Mouse (Mus musculus): ENCODE results near the gene Prss27. TPM values are rescaled to one million over a fixed set of nuclear protein-coding genes. Genes with fewer than 3 reads are reported as not detected.
A peak's percentile ranks its signal among the peaks of the same experiment; 100 is the strongest.

Prss27 gene
- polyA plus RNA-seq, 1 experiment from 2014 or later: not detected

DNA sequence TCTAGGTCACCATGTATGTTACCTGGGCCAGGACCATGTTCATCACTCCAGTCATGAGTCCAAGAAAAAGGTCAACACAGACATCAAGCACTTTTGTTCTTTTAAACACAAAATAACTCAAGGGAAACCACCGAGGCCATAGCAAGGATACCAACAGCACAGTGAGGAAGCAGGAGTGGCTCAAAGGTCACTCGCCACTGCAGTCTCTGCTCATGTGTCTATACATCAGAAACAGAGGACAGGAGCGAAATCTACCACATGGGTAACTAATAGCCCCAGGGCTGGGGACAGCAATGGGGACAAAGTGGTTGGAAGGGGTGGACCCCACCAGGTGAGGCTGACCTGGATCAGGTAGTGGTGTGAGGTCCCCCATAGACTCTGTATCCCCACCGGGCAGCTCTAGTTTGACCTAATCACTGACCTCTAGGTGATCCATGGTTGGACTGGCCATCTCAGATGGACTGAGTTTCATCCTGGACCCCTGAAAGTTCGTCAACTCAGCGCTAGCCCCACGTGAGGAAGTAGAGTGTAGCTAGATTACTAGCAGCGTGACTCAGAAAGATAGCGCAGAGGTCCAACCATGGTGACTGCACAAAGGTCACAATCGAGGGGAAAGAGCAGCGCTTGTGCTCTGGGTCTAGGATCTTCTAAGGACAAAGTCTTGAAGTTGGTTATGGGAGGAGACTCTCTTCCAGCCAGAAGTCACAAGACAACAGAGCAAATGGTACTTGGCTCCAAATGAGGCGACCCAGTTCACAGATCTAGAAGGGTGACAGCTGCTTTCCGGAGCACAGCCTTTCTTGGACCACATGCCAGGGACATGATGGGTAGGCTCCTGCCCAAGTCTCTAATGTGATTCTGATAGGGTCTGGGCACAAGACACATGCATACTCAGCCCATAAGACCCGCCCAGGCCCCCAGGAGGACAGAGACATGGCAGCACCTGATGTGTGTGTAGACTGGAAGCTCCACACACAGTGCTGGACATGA is 19.0 kb downstream of the Prss27 start:
- Histone ChIP-seq H3K4me3 (ENCODE audit: control insufficient read depth in 1 of 2, insufficient read depth in 1 of 2, low read depth in 1 of 2, low read length in 2 of 2) (no peak overlapping the region), H3K9me3 (ENCODE audit: control insufficient read depth, low read length) (no peaks in the 10 kb centered on the region), H3K4me2 (ENCODE audit: low read length) (no peak overlapping the region), H3K27me3 (ENCODE audit: control insufficient read depth, insufficient read depth, low read length) (no peaks in the 10 kb centered on the region), H3K4me1 (ENCODE audit: control insufficient read depth in 2 of 2, insufficient read depth in 2 of 2, low read length in 2 of 2) (no peaks in the 10 kb centered on the region), H3K36me3 (ENCODE audit: control insufficient read depth, insufficient read depth, low read length) (peaks cover 94% of the 10 kb centered on the region), H3K9ac (ENCODE audit: low read length) (no peak overlapping the region), H3K27ac (replicated peaks in 1 of 2; ENCODE audit: control insufficient read depth in 1 of 2, insufficient read depth in 1 of 2, low read depth in 2 of 2, low read length in 2 of 2) (no peak overlapping the region)
- 93% methylated on average over 14 of the region's 14 CpGs for WGBS
- no peak for ATAC-seq (ENCODE audit: insufficient number of reproducible peaks, insufficient read depth, low FRiP score, low read depth)

DNA sequence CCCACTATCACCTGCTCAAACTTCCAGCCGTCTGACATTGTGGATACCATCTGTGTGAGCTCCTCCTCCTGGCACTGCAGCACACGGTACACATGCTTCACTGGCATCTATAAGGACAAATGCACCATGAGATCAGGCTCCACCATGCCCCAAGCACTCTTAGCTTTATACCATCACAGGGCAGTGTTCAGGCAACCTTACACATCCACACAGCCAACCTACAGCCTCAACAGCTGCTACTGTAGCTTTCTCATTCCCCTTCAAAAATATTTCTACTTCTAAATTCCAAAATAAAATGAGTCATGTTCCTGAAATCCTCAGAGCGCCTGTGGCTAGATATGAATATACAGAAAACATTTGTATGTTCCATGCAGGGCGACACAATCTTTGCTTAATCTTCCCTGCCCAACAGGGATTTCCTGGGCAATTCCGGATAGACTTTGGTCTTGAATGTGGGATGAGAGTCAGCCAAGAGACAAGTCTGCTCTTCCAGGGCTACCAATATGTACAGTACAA is 19.8 kb downstream of the Prss27 start:
- no peaks in the 10 kb centered on the region for H3K27me3 ChIP-seq (ENCODE audit: control insufficient read depth, insufficient read depth, low read length)
- ATAC-seq (ENCODE audit: insufficient number of reproducible peaks, insufficient read depth, low FRiP score, low read depth): no peak
- H3K9me3 ChIP-seq (ENCODE audit: control insufficient read depth, low read length): no peaks in the 10 kb centered on the region
- no peak overlapping the region for H3K9ac ChIP-seq (ENCODE audit: low read length)
- no peak overlapping the region for H3K4me2 ChIP-seq (ENCODE audit: low read length)
- WGBS: 86% methylated on average over 5 of the region's 5 CpGs
- peaks cover 86% of the 10 kb centered on the region for H3K36me3 ChIP-seq (ENCODE audit: control insufficient read depth, insufficient read depth, low read length)
- H3K4me3 ChIP-seq (ENCODE audit: control insufficient read depth in 1 of 2, insufficient read depth in 1 of 2, low read depth in 1 of 2, low read length in 2 of 2): no peak overlapping the region
- no peaks in the 10 kb centered on the region for H3K4me1 ChIP-seq (ENCODE audit: control insufficient read depth in 2 of 2, insufficient read depth in 2 of 2, low read length in 2 of 2)
- H3K27ac ChIP-seq (replicated peaks in 1 of 2; ENCODE audit: control insufficient read depth in 1 of 2, insufficient read depth in 1 of 2, low read depth in 2 of 2, low read length in 2 of 2): no peak overlapping the region

DNA sequence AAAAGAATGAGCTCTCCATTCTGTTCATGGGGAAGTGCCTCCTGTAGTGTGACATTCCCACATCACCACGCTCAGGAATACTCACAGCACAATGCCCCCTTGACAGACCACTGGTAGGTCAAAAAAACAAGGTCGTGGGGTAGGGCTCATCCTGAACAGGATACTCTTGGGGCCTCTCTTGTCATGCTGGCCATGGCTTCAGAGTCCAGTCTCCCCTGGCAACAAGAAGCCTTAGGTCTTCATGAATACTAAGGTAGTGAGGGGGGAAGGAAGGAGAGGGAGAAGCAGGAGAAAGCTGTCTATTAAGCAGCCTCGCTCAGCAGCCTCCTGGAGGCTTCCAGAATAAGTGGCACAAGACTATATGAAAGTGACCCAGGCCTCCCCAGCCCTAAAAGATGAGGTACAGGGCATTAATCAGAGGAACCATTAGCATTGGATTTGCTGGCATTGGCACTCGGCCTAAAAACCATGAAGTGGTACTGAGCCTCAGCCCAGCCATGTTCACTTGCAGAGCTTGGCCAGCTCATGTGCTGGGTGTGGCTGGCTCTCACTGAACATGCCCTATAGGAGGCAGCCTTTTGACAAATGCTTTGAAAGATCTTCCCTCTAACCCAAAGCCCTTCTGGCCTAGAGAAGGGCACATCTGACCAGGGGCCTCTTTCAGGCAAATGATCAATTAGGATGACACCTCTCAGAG is 24.7 kb downstream of the Prss27 start:
- no peak overlapping the region for H3K4me3 ChIP-seq (ENCODE audit: control insufficient read depth in 1 of 2, insufficient read depth in 1 of 2, low read depth in 1 of 2, low read length in 2 of 2)
- H3K9ac ChIP-seq (ENCODE audit: low read length): no peak overlapping the region
- H3K9me3 ChIP-seq (ENCODE audit: control insufficient read depth, low read length): no peaks in the 10 kb centered on the region
- no peaks in the 10 kb centered on the region for H3K27me3 ChIP-seq (ENCODE audit: control insufficient read depth, insufficient read depth, low read length)
- H3K4me1 ChIP-seq (ENCODE audit: control insufficient read depth in 2 of 2, insufficient read depth in 2 of 2, low read length in 2 of 2): no peaks in the 10 kb centered on the region
- ATAC-seq (ENCODE audit: insufficient number of reproducible peaks, insufficient read depth, low FRiP score, low read depth): no peak
- H3K4me2 ChIP-seq (ENCODE audit: low read length): no peak overlapping the region
- H3K27ac ChIP-seq (replicated peaks in 1 of 2; ENCODE audit: control insufficient read depth in 1 of 2, insufficient read depth in 1 of 2, low read depth in 2 of 2, low read length in 2 of 2): no peak overlapping the region
- peaks cover 40% of the 10 kb centered on the region for H3K36me3 ChIP-seq (ENCODE audit: control insufficient read depth, insufficient read depth, low read length)
- WGBS: 63% methylated on average over 4 of the region's 4 CpGs

DNA sequence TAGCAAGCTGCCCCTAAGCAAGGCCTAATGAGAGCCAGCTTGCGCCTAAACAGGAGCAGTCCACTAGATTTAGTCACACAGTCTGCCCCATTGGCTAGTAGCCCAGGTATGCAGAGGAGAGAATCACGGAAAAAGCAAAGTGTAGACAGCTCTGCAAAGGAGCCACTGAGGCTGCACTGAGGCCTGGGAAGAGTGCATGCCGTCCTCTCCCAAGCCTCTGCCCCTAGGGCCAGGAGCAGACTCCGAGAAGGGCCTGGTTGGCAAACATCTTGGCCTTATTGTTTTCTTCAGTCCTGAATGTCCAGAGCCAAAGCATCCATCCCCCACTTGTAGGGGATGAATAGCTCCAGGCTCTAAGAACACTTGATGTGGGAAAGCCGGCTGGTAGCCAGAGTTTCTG is 30.3 kb downstream of the Prss27 start:
- H3K36me3 ChIP-seq (ENCODE audit: control insufficient read depth, insufficient read depth, low read length): no peaks in the 10 kb centered on the region; the same call in 1 of the 2 replicates
- H3K4me1 ChIP-seq (ENCODE audit: control insufficient read depth in 2 of 2, insufficient read depth in 2 of 2, low read length in 2 of 2): peaks cover 2 to 16% of the 10 kb centered on the region in 2 experiments; a peak in 2 of 4 replicates
- H3K4me3 ChIP-seq (ENCODE audit: control insufficient read depth in 1 of 2, insufficient read depth in 1 of 2, low read depth in 1 of 2, low read length in 2 of 2): no peak overlapping the region
- H3K27ac ChIP-seq (replicated peaks in 1 of 2; ENCODE audit: control insufficient read depth in 1 of 2, insufficient read depth in 1 of 2, low read depth in 2 of 2, low read length in 2 of 2): no peak overlapping the region
- no peak overlapping the region for H3K4me2 ChIP-seq (ENCODE audit: low read length)
- H3K9me3 ChIP-seq (ENCODE audit: control insufficient read depth, low read length): no peaks in the 10 kb centered on the region
- WGBS: 74% methylated on average over 5 of the region's 5 CpGs
- no peak for ATAC-seq (ENCODE audit: insufficient number of reproducible peaks, insufficient read depth, low FRiP score, low read depth)
- no peaks in the 10 kb centered on the region for H3K27me3 ChIP-seq (ENCODE audit: control insufficient read depth, insufficient read depth, low read length)
- H3K9ac ChIP-seq (ENCODE audit: low read length): no peak overlapping the region

DNA sequence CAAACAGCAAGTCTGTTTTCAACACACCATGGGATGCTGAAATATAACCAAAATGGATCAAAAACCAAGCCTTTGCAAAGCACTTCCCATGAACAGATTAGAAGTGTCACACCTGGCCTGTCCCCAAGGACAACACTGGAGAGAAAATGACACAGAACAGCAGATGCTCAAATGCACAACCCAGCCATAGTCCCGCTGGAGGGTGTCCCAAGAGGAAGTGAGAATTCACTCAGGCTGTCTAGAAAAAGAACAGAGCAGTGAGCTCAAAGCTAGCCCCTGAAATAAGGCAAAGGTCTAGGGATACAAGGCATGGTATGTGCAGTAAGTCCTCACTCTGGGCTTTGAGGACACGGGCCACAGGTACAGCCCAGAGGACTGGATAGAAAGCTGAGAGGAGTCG is 31.6 kb downstream of the Prss27 start:
- 85% methylated on average over 3 of the region's 3 CpGs for WGBS
- Histone ChIP-seq H3K9me3 (ENCODE audit: control insufficient read depth, low read length) (no peaks in the 10 kb centered on the region), H3K4me2 (ENCODE audit: low read length) (no peak overlapping the region), H3K4me1 (ENCODE audit: control insufficient read depth in 2 of 2, insufficient read depth in 2 of 2, low read length in 2 of 2) (peaks cover 2 to 16% of the 10 kb centered on the region in 2 experiments; a peak in 2 of 4 replicates), H3K27me3 (ENCODE audit: control insufficient read depth, insufficient read depth, low read length) (no peaks in the 10 kb centered on the region), H3K4me3 (ENCODE audit: control insufficient read depth in 1 of 2, insufficient read depth in 1 of 2, low read depth in 1 of 2, low read length in 2 of 2) (no peak overlapping the region), H3K27ac (replicated peaks in 1 of 2; ENCODE audit: control insufficient read depth in 1 of 2, insufficient read depth in 1 of 2, low read depth in 2 of 2, low read length in 2 of 2) (no peak overlapping the region), H3K36me3 (ENCODE audit: control insufficient read depth, insufficient read depth, low read length) (no peaks in the 10 kb centered on the region; the same call in 1 of the 2 replicates), H3K9ac (ENCODE audit: low read length) (no peak overlapping the region)
- ATAC-seq (ENCODE audit: insufficient number of reproducible peaks, insufficient read depth, low FRiP score, low read depth): no peak

DNA sequence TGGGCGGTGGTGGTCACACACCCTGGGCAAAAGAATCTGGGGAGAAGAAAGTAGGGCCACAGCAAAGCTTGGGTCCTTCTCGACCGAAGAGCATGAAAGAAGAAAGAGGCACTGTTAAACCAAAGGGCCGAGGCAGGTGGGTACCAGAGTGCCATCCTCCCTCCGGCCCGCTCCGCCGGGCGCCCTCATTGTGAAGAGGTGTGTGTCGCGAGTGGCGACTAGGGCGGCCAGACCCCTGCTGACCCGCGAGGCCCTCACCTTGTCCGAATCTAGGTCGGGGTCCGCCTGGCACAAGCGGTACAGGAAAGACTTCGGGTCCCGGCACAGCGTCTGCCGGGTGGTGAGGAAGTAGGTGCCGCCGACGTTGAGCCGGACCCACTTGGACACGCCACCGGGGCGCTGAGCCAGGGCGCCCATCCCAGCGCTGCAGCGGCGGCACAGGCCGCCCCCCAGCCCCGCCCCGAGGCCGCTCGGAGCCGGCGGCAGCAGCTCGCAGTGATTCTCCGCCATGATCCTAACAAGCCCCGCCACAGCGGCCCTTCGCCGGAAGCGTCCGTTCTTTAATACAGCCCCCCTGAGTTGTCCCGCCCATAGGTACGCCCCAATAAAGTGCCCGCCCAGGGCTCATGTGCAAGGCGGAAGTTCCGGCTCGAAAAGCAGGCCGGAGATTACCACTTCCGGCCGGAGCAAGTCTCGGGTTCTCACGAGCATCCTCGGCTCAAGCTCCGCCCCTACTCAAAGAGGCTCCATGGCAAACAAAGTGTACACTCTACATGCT is 35.2 kb downstream of the Prss27 start, which contains the start of gene Kctd5:
Gene Kctd5, minus strand, starts transcription at position 567 of the 778 bp plus-strand sequence.
- Histone ChIP-seq H3K9ac (ENCODE audit: low read length) (peak within 1 kb of the TSS; percentile 97), H3K4me1 (ENCODE audit: control insufficient read depth in 2 of 2, insufficient read depth in 2 of 2, low read length in 2 of 2) (peaks cover 2 to 16% of the 10 kb centered on the region in 2 experiments; a peak in 2 of 4 replicates), H3K36me3 (ENCODE audit: control insufficient read depth, insufficient read depth, low read length) (peaks cover 25% of the 10 kb centered on the region), H3K4me3 (ENCODE audit: control insufficient read depth in 1 of 2, insufficient read depth in 1 of 2, low read depth in 1 of 2, low read length in 2 of 2) (peak within 1 kb of the TSS; percentile 90 to 99), H3K27ac (replicated peaks in 1 of 2; ENCODE audit: control insufficient read depth in 1 of 2, insufficient read depth in 1 of 2, low read depth in 2 of 2, low read length in 2 of 2) (peak within 1 kb of the TSS; percentile 75 to 83), H3K4me2 (ENCODE audit: low read length) (peak within 1 kb of the TSS; percentile 87), H3K27me3 (ENCODE audit: control insufficient read depth, insufficient read depth, low read length) (no peaks in the 10 kb centered on the region), H3K9me3 (ENCODE audit: control insufficient read depth, low read length) (no peaks in the 10 kb centered on the region)
- WGBS: under 1% methylated on average over 61 of the region's 62 CpGs
- ATAC-seq (ENCODE audit: insufficient number of reproducible peaks, insufficient read depth, low FRiP score, low read depth): peak; percentile 93

DNA sequence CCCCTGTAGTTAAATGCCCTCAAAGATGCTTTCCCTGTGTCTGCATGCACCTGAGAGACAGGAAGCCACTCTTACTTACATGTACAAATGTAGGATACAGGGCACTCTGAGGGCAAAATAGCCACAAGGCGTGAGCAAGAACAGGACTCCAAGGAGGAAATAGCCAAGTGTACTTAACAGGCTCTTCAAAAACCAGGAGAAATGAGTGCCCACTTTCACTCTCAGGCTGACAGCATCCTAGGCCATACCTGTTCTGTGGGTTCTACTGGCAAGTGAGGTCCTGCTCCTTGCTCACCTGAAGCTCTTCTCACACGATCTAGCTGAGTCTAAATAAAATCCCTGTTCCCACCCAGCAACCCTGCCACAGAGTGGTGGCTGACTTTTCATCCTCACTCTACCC is 39.2 kb downstream of the Prss27 start:
- Histone ChIP-seq H3K4me1 (ENCODE audit: control insufficient read depth in 2 of 2, insufficient read depth in 2 of 2, low read length in 2 of 2) (peaks cover under 1 to 5% of the 10 kb centered on the region in 2 experiments; a peak in 2 of 4 replicates), H3K4me3 (ENCODE audit: control insufficient read depth in 1 of 2, insufficient read depth in 1 of 2, low read depth in 1 of 2, low read length in 2 of 2) (no peak overlapping the region), H3K27me3 (ENCODE audit: control insufficient read depth, insufficient read depth, low read length) (no peaks in the 10 kb centered on the region), H3K9ac (ENCODE audit: low read length) (no peak overlapping the region), H3K9me3 (ENCODE audit: control insufficient read depth, low read length) (no peaks in the 10 kb centered on the region), H3K27ac (replicated peaks in 1 of 2; ENCODE audit: control insufficient read depth in 1 of 2, insufficient read depth in 1 of 2, low read depth in 2 of 2, low read length in 2 of 2) (no peak overlapping the region), H3K36me3 (ENCODE audit: control insufficient read depth, insufficient read depth, low read length) (peaks cover 62% of the 10 kb centered on the region), H3K4me2 (ENCODE audit: low read length) (no peak overlapping the region)
- 84% methylated on average over 2 of the region's 2 CpGs for WGBS
- no peak for ATAC-seq (ENCODE audit: insufficient number of reproducible peaks, insufficient read depth, low FRiP score, low read depth)
